Mouse (Mus musculus): ENCODE results near the gene Akap13.

Gene Akap13

GRCm38 (mm10) chr7:75463579-75464162 lies 8.3 kb downstream of the Akap13 start:
- DNase-seq: no peak

DNA sequence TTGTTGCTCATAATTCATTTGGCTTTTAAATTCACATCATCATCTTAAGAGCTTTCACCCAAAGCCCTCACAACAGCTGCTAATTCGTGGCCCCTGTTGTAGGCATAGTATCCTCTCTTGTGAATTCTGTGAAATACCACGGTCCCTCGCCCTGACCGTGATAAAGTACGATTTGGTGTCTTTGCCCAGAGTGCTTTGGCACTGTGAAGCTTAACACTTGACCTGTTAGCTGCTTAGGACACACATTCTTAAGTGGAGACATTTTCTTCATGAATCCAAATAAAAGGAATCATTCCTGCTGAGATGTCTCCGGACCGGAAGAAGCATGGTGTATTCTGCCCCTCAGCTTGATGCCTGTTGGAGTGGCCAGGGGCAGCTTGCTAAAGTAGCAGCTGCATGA lies 12.5 kb downstream of the Akap13 start:
- DNase-seq: no peak

- DNase-seq: no peak
Measured at GRCm38 (mm10) chr7:75470318-75470925, 15.1 kb downstream of the Akap13 start.

- DNase-seq: no peak
Measured at GRCm38 (mm10) chr7:75472316-75473195, 17.2 kb downstream of the Akap13 start.

DNA sequence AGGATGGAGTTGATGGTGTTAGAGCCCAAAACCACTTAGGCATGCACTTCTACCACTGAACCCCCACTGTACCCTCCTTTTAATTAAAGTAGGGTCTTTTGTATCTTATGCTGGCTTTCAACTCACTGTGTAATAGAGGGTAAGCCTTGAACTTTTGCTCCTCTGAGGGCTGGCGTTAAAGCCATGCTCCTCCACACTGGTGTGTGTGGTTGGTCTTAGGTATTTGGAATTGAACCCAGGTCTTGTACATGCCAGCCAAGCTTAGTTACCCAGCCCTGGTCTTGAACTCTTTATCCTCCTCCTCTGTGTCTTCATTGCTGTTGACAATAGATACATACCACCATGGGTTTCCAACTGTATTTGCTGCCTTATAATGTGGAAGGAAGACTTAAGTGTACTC lies 18.0 kb downstream of the Akap13 start:
- no peak for DNase-seq

GRCm38 (mm10) chr7:75474064-75474463 lies 18.7 kb downstream of the Akap13 start:
- DNase-seq: no peak

GRCm38 (mm10) chr7:75474564-75475150 lies 19.3 kb downstream of the Akap13 start:
- DNase-seq: no peak

GRCm38 (mm10) chr7:75478060-75478459 lies 22.7 kb downstream of the Akap13 start:
- no peak for DNase-seq

GRCm38 (mm10) chr7:75480721-75481426 lies 25.5 kb downstream of the Akap13 start:
- no peak for DNase-seq

DNA sequence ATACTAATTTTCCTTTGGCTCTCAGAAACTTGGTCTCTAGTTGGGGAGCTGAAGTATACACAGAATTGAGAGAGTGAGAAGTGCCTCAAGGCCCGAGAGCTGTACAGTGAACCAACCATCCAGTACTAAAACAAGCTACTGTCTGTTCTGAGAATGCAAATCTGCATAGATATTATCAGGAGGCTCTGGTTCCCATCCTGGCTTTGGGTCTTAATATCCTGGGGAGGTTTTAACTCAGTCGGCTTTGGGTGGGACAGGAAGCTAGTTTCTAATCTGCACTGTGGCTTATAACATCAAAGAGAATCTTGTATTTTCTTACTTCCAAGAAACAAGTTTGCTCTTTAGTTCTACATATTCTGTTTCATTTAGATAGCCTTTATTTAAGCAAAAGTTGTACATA lies 30.7 kb downstream of the Akap13 start:
- no peak for DNase-seq

DNA sequence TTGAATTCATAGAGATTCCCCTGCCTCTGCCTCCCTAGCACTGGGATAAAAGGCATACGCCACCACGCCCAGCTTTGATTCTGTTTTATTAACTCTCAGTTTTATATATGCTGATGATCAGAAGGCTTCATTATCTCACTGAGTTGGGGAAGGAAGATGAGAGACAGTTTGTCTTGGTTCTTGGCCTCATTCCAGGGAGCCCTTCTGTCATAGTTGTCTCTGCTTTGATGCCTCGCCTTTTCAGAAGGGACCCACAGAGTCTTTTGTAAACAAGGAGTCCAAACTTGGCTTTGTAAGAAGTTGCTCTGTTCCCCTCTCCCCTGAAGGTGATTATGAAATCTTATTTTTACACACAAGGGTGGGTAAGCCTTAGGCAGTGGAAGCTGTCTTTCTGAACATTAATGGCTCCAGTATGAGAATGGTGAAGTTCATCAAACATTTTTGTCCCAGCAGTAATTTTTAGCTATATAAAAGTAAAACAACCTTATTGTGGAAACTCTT lies 40.7 kb downstream of the Akap13 start:
- DNase-seq: peak in 1 of 2 experiments; percentile 11

- no peak for DNase-seq
Measured at GRCm38 (mm10) chr7:75498627-75499026, 43.3 kb downstream of the Akap13 start.

- no peak for DNase-seq
Measured at GRCm38 (mm10) chr7:75499271-75499670, 43.9 kb downstream of the Akap13 start.

- DNase-seq: no peak
Measured at GRCm38 (mm10) chr7:75500164-75500563, 44.8 kb downstream of the Akap13 start.

GRCm38 (mm10) chr7:75500793-75501192 lies 45.5 kb downstream of the Akap13 start:
- DNase-seq: no peak

GRCm38 (mm10) chr7:75504524-75504923 lies 49.2 kb downstream of the Akap13 start:
- no peak for DNase-seq

DNA sequence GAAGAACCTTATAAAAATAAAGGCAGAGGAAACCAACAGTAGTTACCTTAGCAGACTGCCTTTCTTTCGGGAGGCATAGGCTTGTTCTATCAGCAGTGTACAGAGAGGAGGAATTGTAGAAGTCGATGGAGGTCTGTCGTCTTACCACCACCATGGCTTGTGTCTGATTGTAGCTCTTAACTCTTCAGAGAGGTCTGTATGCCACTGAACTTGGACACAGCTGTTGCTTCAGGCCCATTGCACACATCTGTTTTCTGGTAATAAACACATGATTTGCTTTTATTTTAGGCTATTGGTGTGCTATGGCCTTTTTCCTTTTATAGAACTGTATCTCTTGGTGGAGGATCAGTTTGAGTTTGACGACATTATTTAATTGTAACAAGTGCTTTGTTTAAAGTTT lies 51.3 kb downstream of the Akap13 start:
- no peak for DNase-seq

DNA sequence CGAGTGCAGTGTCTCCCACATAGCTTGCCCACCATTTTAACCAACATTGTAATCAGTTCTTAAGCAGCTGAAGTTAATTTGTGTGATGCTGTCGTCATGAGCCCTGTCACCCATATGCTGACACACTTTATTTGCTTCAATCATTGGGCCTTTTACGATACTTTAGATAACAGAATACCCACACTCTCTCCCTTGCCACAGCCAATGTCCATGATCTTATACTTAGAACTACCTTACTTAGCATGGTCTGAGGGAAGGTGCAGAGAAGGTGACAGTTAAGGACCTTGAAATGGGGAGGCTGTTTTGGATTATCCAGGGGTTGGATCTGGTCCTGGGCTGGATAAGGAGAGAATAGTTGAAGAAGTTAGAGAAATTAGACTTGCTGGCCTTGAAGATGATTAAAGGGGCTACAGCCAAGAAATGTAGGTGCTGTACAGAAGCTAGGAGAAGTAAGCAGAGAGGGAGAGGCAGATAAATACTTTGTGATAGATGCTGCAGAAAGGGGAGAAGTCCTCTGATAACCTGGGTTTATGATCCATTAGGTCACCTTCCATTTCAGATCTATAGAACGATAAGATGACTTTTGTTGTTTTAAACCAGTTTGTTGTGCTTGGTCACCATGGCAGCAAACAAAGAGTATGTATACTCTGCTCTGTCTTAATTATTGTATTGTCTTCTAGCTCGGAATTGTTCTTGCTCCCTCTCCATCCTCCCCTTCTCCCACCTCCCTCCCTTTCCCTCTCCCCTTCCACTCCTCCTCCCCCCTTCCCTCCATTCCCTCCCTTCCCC lies 53.9 kb downstream of the Akap13 start:
- no peak for DNase-seq

- no peak for DNase-seq
Measured at GRCm38 (mm10) chr7:75515472-75515871, 60.1 kb downstream of the Akap13 start.

GRCm38 (mm10) chr7:75516716-75517619 lies 61.6 kb downstream of the Akap13 start:
- no peak for DNase-seq

DNA sequence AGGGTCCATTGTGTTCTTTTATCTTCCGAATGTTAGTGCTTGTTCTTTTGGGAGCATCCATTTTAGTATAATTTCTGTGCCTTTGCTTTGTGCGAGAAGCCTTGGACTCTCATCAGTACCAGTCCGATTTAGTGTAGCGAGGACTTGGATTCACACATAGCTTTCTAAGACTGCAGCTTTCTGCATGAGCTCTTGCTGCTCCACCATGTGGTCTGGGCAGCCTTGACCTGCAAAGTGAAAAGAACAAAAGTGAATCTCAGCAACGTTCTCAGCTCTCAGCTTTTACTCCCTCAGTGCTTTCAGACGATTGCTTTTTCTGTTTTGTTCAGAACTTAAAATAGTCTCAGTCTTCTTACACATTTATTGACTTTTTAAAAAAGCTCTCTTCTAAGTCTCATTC lies 65.2 kb downstream of the Akap13 start:
- no peak for DNase-seq

Data from cerebellum, postnatal 36 days (tissue).